Mouse (Mus musculus): ENCODE data around the gene Rnf214.
A peak's percentile ranks its signal among the peaks of the same experiment; 100 is the strongest.
"Not testable (repeated sequence)": the region's sequence is repeated elsewhere in the genome, so short reads cannot be mapped to it uniquely, and the experiment has no call there.

Gene Rnf214

GRCm38 (mm10) chr9:45850528-45851155, 56.1 kb downstream of the Rnf214 start:
- peak in 1 of 2 experiments; percentile 19 for DNase-seq (ENCODE audit: low spot score in 2 of 2)

DNA sequence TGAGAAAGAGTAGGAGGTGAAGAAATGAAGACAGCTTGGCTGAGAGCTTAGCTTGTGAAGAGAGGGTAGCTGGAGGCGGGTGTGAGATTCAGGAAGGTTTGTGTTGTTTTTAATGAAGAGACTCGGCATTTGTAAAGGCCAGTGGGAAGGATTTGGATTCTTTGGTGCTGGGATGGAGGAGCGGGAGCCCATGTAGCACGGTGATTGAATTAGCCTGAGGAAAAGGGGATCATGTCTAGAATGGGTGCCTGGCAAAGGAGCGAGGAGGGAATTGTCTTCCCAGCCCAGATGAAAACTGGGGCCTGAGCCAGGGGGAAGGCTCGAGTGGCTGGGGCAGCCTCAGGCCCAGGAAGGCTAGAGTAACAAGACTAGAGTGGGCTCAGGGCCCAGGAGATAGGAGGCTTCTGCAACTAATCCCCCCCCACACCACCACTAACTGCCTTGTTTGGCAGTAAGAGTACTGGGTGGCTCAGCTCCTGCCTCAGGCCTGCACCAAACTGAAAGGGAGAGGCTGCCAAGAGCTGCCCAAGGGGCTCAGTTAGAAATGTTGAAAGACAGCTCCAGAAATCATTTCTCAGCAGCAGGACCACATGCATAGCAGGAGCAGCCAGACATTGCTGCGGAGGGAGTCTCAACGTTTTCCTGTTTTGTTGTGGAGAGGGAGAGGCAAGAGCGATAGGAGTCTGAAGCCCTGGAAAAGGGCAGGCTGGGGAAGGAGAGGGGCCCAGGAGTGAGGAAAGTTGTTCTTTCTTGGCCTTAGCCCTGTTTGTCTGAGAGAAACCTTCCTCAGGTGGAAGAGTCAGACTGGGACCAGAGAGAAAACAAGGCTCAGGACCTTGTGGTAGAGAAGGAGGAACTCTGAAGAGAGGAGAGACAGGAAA, 56.9 kb downstream of the Rnf214 start:
- DNase-seq (ENCODE audit: low spot score in 2 of 2), result peak; percentile 78 to 83

DNA sequence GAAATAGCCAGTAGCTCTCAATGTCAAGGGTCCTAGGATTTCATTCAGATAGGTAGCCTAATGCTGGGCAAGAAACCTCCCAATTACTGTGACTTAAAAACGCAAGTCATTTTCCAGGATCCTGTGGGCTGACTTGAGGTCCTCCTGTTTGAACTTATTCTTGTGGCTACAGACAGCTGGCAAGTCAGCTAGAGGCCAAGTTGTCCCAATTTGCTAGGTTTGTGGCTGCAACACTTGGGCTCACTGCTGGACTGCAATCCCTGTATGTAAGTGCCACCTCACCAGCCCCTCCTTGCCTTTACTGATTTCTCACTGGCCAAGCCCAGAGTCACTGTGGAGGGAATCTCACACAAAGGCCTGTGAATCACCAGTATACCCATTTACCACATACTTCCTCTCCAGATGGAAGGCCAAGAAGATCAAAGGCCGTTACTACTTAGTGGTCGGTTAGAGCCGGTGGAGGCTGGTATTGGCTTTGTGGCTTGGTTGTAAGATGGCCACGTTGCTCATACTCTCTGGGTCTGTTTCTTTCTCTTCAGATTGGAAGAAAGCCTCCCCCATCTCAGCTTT, 59.7 kb downstream of the Rnf214 start:
- DNase-seq (ENCODE audit: low spot score in 2 of 2), result no peak

- not testable (repeated sequence) for DNase-seq (ENCODE audit: low spot score in 2 of 2)
Measured at GRCm38 (mm10) chr9:45846176-45846575, 60.5 kb downstream of the Rnf214 start.

- no peak for DNase-seq (ENCODE audit: low spot score in 2 of 2)
Measured at GRCm38 (mm10) chr9:45845541-45845940, 61.2 kb downstream of the Rnf214 start.

- no peak for DNase-seq (ENCODE audit: low spot score in 2 of 2)
Measured at GRCm38 (mm10) chr9:45843780-45844179, 62.9 kb downstream of the Rnf214 start.

DNA sequence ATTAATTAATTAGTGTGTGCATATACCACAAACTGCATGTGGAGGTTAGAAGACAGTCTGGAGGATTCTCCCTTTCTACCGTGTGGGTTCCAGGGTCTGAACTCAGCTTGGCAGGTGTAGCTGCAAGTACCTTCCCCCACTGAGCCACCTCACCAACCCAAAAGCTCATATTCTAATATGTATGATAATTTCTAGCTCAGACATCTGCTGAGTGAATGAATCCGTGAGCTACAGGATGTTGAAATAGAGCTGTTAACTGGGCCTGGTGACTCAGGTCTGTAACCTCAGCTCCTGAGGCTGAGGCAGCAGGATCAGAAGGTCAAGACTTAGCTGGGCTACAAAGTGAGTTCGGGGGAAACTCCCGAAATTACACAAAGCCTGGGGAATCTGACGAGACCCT, 63.7 kb downstream of the Rnf214 start:
- no peak for DNase-seq (ENCODE audit: low spot score in 2 of 2)

GRCm38 (mm10) chr9:45841458-45841857, 65.3 kb downstream of the Rnf214 start:
- no peak for DNase-seq (ENCODE audit: low spot score in 2 of 2)

DNA sequence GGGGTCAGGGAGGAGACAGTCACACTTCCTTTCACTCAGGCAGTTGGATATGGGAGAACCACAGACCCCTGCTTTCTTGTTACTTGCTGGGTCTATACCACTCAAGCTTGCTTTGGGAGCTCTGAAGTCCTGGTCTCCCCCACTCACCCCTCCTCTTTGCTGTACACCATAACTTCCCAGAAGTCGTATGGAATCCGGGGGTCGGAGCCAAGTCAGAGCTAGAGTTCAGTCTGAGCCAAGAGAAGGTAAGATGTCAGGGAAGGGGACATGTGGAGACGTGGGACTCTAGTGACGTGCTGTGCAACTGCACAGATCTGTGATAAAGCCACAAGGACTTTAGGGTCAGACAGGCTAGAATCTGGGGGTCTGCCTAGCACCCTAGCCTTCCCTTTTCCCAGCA, 66.4 kb downstream of the Rnf214 start:
- peak in 1 of 2 experiments; percentile 22 for DNase-seq (ENCODE audit: low spot score in 2 of 2)

DNA sequence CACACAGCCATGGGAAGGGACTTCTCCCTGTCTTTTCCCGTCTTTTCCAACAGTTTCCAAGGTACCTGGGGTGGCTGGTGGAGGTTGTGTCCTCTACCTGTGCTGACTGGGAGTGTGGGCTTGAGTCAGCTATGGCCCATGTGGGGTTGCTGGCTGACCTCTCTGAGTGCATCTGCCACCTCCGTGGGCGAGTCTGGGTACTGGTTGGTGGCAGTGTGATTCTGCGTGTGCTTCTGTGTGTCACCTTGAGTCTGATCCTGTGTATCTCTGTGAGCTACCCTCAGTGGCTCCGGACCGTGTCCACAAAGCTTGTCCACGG, 66.8 kb downstream of the Rnf214 start:
- DNase-seq (ENCODE audit: low spot score in 2 of 2), result no peak

DNA sequence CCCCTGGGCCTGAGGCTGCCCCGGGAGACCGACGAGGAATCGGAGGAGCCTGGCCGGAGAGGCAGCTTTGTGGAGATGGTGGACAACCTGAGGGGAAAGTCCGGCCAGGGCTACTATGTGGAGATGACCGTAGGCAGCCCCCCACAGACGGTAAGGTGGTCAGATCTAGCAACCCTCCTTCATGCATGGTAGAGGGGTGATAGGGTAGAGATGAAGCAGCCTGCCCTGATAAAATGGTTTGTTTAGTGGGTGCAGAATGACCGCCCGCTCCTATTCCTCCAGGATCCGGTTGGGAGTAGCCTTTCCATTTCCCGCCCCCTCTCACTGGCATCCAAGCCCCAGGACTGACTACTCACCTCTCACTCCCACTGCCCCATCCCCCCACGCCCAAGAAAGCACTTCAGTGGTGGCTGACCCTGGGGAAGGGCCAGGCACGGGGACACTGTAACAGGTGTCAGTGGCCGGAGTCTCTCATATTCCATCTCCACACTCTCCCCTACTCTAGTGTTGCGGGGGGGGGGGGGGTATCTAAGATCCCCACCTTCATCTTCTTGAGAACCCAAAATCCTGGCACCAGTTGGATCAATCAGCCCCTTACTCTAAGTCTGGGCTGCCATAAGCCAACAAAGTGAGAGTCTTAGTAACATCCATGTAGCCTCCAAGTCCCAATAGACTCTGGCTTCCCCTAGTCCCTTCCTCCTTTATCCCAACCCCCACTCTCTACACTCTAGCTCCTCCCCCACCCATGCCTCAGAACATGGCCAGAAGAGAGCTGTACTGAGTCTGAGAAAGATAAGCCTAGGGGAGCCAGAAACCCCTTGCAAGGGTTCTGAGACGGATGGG, 67.4 kb downstream of the Rnf214 start:
- no peak for DNase-seq (ENCODE audit: low spot score in 2 of 2)

- peak; percentile 80 to 83 for DNase-seq (ENCODE audit: low spot score in 2 of 2)
Measured at GRCm38 (mm10) chr9:45838434-45839138, 68.1 kb downstream of the Rnf214 start, which contains the start of gene Bace1. TSS of gene Bace1 (plus strand) at chr9:45838580.

DNA sequence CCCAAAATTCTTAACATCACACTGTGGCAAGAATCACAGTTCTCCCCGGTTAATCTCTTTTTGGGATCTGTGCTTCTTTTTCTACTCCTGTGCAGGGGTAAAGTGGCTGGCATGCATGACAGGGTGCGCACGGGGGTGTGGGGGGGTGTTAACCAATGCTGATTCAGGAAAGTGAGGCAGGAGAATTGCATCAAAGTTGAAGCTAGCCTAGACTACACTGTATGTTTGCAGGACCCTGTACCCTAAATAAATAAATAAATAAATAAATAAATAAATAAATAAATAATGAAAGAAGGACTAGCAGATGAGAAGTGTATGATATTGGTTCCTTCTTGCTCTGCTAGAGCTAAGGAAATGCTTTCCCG, 68.7 kb downstream of the Rnf214 start:
- no peak for DNase-seq (ENCODE audit: low spot score in 2 of 2)

GRCm38 (mm10) chr9:45833461-45833860, 73.2 kb downstream of the Rnf214 start:
- no peak for DNase-seq (ENCODE audit: low spot score in 2 of 2)

DNA sequence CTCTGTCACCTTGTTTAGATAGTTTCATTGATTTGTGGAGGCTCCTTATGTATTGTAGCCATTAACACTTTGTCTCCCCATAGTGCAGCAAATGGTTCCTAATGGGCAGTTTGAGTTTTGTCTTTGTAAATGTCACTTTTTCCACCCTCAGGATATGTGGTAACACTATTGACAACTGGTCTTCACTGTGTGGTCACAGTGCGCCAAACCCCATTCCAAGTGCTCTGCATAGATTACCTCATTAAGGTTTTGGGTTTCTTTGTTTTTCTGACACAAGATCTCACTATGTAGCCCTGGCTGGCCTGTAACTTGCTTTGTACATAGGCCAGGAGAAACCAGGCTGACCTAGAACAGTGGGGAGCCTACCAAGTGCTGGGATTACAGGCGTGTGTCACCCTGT, 73.8 kb downstream of the Rnf214 start:
- DNase-seq (ENCODE audit: low spot score in 2 of 2), result no peak

- peak; percentile 39 to 53 for DNase-seq (ENCODE audit: low spot score in 2 of 2)
Measured at GRCm38 (mm10) chr9:45829107-45829506, 77.6 kb downstream of the Rnf214 start.

DNA sequence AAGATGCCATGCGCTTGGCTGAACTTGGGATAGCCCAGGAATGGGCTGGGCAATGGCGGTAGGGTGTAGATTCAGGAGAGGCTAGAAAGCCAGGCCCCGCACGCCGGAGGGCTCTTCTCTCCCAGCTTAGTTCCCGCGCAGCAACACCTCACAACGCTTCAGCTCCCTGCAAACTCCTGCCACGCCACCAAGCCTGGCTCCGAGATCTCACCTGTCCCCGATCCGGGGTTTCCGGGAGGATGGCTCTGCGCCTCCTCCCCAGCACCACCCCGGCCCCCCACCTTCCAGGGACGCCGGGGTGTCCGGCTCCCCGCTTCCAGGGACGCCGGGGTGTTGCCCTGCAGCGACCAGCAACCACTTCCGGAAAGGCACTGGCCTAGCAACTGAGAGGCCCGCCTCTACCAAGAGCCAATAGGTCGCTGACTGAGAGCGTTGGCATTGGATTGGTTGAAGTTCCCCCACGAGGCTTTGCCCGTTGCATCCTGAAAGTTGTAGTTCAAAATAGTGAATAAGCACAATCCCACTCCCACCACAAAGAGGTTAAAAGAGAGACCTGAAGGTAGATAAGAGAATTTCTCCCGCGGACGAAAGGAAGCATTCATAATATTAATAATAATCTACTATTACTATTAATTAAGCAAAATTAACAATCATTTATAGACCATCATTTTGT, 78.3 kb downstream of the Rnf214 start, which contains the start of gene Cep164:
TSS of gene Cep164 (minus strand) at position 401 of the 673 bp plus-strand sequence.
- DNase-seq (ENCODE audit: low spot score in 2 of 2), result peak; percentile 91 to 97

- DNase-seq (ENCODE audit: low spot score in 2 of 2), result peak in 1 of 2 experiments; percentile 36
Measured at GRCm38 (mm10) chr9:45827663-45828290, 78.9 kb downstream of the Rnf214 start.

DNA sequence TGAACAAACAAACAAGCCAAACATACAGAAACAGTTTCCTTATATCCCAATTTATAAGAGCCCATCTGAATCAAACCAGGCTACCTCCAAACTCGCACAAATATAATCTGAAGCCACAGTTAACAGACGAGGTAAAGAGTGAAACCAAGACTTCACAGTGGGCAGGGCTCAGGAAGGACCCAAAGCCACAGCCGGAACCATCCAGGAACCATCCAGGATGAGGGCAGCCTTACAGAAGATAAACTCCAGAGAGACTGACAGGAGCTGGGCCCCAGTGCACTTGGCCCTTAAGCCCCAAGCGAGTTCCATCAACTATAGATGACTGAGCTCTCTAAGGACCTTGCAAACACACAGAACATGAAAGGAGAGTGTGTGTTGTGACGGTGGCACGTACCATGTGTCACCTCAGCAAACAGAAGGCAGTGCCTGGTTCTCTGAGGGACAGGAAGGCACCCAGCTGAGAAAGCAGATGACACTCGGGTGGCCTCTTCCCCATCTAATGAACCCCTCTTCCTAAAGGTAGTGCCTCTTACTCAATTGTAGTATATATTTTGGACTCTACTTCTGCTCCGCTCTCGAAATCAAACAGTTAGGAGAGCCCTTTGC, 88.2 kb downstream of the Rnf214 start:
- DNase-seq (ENCODE audit: low spot score in 2 of 2), result no peak

DNA sequence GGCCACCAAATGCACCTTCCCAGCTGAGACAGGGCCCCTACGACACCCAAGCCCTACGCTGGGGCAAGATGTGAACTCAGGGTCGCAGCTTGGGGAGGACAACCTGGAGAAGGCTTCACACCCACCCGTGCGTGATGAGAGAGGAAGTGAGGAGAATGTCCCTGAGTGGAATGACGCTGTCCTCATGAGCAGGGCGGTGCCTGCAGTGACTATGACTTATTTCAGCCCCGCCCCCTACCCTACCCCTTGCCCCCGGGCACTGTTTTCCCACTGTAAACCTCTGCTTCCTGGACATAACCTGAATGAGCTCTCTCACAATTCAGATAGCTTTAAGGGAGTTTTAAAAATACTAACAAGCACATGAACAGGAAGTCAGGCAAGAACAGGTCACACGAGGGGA, 91.2 kb downstream of the Rnf214 start:
- no peak for DNase-seq (ENCODE audit: low spot score in 2 of 2)
